Mouse (Mus musculus) monocyte, adult 2 months (primary cell): ENCODE data around the gene Ank3.

Experiments used
- DNase-seq, 2 experiments: peaks; one replicate each; pipeline ENCODE4 v3.0.0; 2022; ENCODE audit warnings: low spot score in 2 of 2, low read depth in 1 of 2

Gene Ank3

GRCm38 (mm10) chr10:69405431-69405830, 6.9 kb downstream of the Ank3 start:
- no peak for DNase-seq

DNA sequence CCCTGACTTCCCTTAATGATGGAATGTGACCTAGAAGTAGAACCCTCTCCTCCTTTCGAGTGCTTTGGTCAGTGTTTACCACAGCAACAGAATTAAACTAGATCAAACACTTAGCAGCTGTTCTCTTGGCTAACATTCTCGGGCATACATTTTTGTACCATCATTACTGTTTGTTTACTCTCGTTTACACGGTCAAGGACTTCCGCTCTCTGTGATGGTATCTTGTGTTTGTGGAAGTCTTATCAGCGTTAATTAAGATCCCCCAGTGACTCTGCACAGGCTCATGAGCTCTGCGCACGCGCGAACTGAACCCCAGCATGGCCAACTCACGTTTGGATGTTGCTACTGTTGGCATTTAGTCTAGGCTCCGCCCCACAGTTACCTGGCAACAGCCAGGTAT, 16.3 kb downstream of the Ank3 start:
- DNase-seq, result no peak

- DNase-seq, result no peak
Measured at GRCm38 (mm10) chr10:69418716-69419115, 20.1 kb downstream of the Ank3 start.

GRCm38 (mm10) chr10:69420306-69420705, 21.7 kb downstream of the Ank3 start:
- no peak for DNase-seq

DNA sequence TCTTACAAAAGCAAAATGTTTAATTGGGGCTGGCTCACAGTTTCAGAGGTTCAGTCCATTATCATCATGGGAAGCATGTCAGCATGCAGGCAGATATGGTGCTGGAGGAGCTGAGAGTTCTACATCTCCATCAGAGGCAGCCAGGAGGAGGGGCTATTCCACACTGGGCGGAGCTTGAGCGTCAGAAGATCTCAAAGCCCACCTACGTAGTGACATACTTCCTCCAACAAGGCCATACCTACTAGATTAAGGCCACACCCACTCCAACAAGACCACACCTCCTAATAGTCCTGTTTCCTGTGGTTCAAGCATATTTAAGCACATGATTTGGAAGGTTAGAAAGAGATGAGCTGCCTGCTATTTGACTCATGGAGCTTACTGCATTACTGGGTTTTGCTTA, 25.5 kb downstream of the Ank3 start:
- DNase-seq, result no peak

- DNase-seq, result no peak
Measured at GRCm38 (mm10) chr10:69430138-69430537, 31.6 kb downstream of the Ank3 start.

- DNase-seq, result no peak
Measured at GRCm38 (mm10) chr10:69431101-69431500, 32.5 kb downstream of the Ank3 start.

DNA sequence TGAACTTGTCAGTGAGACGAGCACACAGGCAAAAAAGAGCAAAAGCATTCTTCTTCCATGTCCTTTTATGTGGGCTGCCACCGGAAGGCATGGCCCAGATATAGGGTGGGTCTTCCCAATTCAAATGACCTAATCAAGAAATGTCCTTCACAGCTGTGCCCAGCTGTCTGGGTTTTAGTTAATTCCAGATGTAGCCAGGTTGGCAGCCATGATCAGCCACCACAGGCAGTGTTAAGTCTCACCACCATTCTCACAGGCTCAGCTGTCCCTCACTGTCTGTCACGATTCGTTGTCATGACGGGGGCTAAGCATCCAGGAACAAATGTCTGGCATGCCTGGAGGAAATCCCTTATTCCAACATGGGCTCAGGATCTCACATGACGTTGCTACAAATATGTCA, 36.6 kb downstream of the Ank3 start:
- no peak for DNase-seq

DNA sequence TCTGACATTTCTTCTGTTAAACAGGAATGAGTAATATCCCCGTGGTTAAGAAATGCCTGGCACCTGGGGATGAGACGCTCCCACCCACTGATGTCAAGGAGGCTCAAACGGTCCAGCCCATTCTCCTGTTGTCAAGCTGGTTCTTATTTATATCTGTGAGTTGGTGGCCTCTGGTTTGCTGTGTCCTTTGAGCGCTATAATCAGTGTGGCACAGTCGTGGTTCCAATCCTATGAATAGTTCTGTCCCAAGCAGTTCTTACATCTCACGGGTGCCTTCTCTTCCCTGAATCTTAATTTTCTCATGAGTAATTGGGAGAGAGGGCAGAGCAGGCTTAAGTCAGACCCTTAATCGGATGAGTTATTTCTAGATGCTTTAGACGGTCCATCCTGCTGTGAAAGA, 40.9 kb downstream of the Ank3 start:
- no peak for DNase-seq

DNA sequence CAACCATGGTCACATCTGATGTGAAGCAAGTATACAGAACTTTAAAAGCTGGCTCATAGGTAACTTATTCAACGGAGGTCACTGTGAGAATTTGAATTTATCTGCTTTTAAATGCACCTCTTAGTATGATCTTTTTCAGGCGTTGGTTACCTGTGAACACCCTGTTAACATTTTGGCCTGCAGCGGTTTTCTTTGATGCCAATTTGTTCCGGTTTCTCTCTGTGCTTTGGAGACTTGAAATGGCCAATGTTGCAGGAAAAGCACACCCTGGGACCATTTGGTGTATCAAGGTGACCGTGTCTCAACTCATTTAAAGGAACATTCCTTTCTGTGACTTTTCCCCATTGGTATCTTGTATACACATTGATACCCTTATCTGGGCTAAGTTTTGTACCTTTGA, 46.0 kb downstream of the Ank3 start:
- DNase-seq, result no peak

- DNase-seq, result no peak
Measured at GRCm38 (mm10) chr10:69445951-69446350, 47.4 kb downstream of the Ank3 start.

DNA sequence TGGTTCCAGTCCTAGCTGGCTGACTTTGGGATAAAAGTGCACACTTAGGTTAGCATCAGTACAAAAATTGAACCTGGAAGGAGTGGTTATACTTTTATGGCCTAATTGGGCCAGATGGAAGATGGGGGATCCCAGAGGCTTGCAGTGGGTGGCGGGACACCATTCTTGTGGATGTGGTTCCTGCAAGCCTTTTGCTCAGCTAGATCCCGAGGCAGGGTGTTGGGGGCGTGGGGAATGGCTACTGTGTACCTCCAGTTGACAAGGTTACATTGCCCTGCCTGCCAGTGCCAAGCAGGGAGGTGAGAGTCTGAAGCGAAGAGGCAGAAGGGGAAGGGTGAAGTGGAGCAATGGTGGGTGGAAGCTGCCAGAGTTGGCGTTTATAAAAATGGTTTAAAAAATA, 48.0 kb downstream of the Ank3 start:
- no peak for DNase-seq

- no peak for DNase-seq
Measured at GRCm38 (mm10) chr10:69447308-69447707, 48.7 kb downstream of the Ank3 start.

- DNase-seq, result no peak
Measured at GRCm38 (mm10) chr10:69448174-69448573, 49.6 kb downstream of the Ank3 start.

- no peak for DNase-seq
Measured at GRCm38 (mm10) chr10:69451006-69451405, 52.4 kb downstream of the Ank3 start.

DNA sequence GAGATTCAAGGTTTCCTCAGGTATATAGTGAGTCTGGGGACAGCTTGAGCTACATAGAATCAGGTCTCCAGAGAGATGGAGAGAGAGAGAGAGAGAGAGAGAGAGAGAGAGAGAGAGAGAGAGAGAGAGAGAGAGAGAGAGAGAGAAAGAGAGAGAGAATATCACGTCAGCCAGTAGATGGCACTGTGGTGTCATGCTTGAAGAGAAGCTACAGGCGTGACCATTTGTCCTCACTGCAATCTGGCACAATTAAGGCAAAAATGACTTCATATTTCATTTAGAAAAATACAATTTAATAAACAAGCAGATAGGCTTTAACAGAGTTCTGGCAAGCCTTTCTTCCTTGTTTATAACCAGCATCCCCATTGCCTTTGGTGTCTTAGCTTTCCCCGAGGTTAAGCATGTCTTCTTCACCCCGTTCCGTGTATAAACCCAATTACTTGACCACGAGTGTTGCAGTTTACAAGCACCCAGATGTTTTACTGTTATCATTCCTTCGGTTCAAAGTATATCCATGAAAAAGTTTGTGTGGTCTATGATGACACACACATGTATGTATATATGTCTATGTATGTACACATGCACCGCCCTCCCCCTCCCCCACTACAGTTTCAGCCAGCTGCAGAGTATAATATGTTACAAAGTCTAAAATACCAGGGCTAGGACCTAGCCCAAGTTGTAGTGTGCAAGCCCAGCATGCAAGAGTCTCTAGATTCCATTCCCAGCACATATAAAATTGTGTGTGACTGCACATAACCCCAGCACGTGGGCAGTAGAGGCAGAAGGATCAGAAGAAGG, 53.8 kb downstream of the Ank3 start:
- no peak for DNase-seq

DNA sequence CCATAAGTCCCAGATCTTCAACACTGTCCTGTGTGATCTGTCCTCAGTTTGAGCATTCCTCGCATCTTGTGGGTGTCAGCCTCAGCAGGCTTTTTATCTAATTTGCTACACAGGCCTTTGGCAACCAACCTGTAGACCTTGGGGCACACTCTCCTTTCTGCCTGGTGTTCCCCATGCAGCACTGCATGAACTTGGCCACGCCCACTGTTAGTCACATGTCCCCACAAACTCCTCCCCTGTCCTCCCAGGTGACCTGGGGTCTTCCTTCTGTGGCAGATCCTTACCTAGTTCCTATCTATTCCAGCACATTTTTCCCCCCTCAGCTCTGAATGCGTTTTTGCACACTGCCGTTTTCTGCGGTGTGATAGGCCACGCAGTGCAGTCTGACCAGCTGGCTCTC, 55.0 kb downstream of the Ank3 start:
- DNase-seq, result no peak

DNA sequence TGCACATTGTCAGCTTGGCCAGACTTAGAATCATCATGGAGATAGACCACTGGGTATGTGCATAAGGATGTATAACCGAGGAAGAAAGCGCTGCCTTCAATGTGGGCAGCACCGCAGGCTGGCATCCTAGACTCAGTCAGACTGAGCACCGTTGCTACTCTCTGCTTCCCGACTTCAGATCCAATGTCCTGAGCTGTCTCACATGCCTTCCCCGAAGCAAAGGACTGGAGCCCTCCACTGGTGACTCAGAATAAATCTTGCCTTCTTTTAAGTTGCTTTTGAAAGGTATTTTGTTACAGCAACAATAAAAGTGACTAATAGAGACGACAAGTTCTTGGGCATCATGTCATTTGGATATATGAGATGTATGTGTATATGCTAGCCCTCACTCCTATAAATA, 55.9 kb downstream of the Ank3 start:
- DNase-seq, result no peak

DNA sequence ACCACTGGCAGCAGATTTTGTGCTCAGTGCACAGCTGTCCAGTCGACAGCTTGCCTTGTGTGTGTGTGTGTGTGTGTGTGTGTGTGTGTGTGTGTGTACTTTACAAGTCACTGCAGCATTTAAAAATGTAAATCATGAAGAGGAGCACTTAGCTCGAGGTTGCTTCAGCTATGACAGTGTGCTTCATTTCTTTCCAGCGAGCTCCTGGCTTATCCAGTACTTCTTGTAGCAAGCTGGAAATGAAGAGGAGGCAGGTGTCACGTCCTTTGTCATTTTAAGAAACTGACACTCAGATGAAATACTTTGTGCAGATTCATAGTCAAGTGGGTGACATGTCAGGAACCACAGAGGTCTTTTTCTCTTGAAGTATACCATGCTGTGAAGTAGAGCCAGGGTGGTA, 66.3 kb downstream of the Ank3 start:
- no peak for DNase-seq

GRCm38 (mm10) chr10:69465558-69466200, 67.1 kb downstream of the Ank3 start:
- DNase-seq, result no peak

DNA sequence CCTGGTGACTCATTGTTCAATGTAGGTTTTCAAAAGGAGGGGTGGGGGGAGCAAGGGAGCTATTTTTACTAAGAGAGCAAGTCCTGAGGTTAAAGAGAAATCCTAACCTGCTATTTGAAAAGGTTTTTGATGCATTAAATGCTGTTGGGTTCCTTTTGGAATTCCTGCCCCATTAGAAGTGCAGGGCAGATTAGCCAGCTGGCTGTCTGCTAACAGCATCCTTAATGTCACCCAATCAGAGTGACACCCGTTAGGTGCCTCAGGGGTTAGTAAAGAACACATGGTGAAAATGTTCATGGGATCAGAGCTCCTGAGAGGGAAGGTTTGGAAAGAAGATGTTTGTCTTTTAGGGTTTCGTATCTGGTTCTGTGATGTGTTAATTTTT, 67.6 kb downstream of the Ank3 start:
- DNase-seq, result no peak

GRCm38 (mm10) chr10:69466586-69466985, 68.0 kb downstream of the Ank3 start:
- no peak for DNase-seq

DNA sequence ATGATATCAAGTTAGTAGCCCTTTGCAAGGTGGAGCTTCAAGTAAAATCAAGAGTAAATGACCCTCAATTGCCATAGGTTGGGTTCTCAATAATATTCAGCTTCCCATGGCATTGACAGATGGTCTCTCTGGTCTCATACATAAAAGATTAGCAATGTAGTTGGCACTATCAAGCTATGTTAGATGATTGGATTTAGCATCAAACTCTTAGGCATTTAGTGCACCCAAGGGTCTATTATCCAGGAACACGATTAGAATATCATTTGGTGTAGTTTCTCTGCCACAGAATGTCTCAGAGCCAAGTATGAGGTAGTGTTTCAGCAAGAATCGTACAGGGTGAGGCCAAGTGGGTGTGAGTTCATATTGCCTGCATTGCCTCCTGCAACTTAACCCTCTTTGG, 68.6 kb downstream of the Ank3 start:
- no peak for DNase-seq
